Mouse (Mus musculus): ENCODE data around the gene Cct3. TPM values are rescaled to one million over a fixed set of nuclear protein-coding genes. Genes with fewer than 3 reads are reported as not detected.
"Not testable (repeated sequence)": the region's sequence is repeated elsewhere in the genome, so short reads cannot be mapped to it uniquely, and the experiment has no call there.

Gene Cct3
- total RNA-seq, 1 experiment, result 920 TPM

DNA sequence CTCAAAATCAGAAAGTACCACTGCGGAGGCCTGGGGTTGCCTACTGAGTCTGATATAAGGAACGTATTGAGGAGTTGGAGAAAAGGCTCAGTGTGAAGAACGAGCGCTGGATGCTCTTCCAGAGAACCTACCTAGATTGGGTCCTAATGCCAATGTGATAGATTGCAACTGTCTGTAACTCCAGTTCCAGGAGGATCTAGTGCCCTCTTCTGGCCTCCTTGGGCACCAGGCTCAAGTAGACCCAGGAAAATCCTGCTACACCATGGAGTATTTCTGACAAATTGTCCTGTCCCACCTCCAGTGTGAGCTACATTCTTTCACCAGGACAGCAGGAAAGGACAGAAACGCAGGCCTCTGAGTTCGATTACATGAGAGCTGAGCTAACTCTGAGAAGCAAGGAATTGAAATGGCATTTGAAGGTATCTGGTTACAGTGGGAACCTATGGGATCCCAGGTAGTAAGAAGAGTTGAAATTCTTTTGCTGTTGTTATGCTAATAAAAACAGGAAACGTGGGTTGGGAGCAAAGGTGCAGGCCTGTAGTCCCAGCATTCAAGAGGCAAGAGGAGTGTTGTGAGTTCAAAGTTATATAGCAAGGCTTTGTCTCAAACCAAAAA lies 20.3 kb upstream of the Cct3 start:
- Histone ChIP-seq H3K4me3 (ENCODE audit: insufficient read depth in 1 of 2, low read depth in 1 of 2, low read length in 2 of 2, poor library complexity in 1 of 2, severe bottlenecking in 1 of 2) (peak overlapping the region; percentile 14 to 54), H3K4me1 (ENCODE audit: control insufficient read depth in 2 of 2, insufficient read depth in 2 of 2, low read length in 2 of 2, poor library complexity in 1 of 2) (peaks cover 11 to 13% of the 10 kb centered on the region in 2 experiments), H3K9me3 (ENCODE audit: control insufficient read depth, insufficient read depth, low read depth, low read length) (no peaks in the 10 kb centered on the region), H3K9ac (ENCODE audit: insufficient read depth, low read depth, low read length, poor library complexity, severe bottlenecking) (peak overlapping the region; percentile 72), H3K27ac (ENCODE audit: insufficient read depth, low read depth, low read length, poor library complexity, severe bottlenecking) (peak overlapping the region; percentile 96), H3K36me3 (ENCODE audit: control insufficient read depth, insufficient read depth, low read length, poor library complexity, severe bottlenecking) (peaks cover 3% of the 10 kb centered on the region; the same call in 1 of the 2 replicates)
- in situ Hi-C loops (cut with MboI; ENCODE audit: low sequenced_read_pairs in 2 of 2, unreplicated experiment in 2 of 2), result no loop called here
- TF ChIP-seq CHD2 (IDR thresholded peaks at IDR 0.05; ENCODE audit: low read depth, low read length) (peak; percentile 42; the same call in 1 of the 2 replicates), ZC3H11A (IDR thresholded peaks at IDR 0.05; ENCODE audit: borderline replicate concordance, low read depth, low read length) (no peak)
- peak; percentile 71 for DNase-seq (ENCODE audit: low read depth, low spot score)

GRCm38 (mm10) chr3:88280035-88280434 lies 16.9 kb upstream of the Cct3 start:
- Histone ChIP-seq H3K9ac (ENCODE audit: insufficient read depth, low read depth, low read length, poor library complexity, severe bottlenecking) (peak overlapping the region; percentile 54; the same call in 1 of the 2 replicates), H3K9me3 (ENCODE audit: control insufficient read depth, insufficient read depth, low read depth, low read length) (no peaks in the 10 kb centered on the region), H3K36me3 (ENCODE audit: control insufficient read depth, insufficient read depth, low read length, poor library complexity, severe bottlenecking) (peaks cover 2% of the 10 kb centered on the region; the same call in 1 of the 2 replicates), H3K4me1 (ENCODE audit: control insufficient read depth in 2 of 2, insufficient read depth in 2 of 2, low read length in 2 of 2, poor library complexity in 1 of 2) (peaks cover 16 to 20% of the 10 kb centered on the region in 2 experiments), H3K27ac (ENCODE audit: insufficient read depth, low read depth, low read length, poor library complexity, severe bottlenecking) (peak overlapping the region; percentile 92), H3K4me3 (ENCODE audit: insufficient read depth in 1 of 2, low read depth in 1 of 2, low read length in 2 of 2, poor library complexity in 1 of 2, severe bottlenecking in 1 of 2) (peak overlapping the region in 1 of 2 experiments; percentile 45; a peak in 2 of 4 replicates)
- in situ Hi-C loops (cut with MboI; ENCODE audit: low sequenced_read_pairs in 2 of 2, unreplicated experiment in 2 of 2), result no loop called here
- DNase-seq (ENCODE audit: low read depth, low spot score), result no peak
- TF ChIP-seq ZNF384 (IDR thresholded peaks at IDR 0.05; ENCODE audit: low read depth, low read length) (no peak), CHD2 (IDR thresholded peaks at IDR 0.05; ENCODE audit: low read depth, low read length) (peak; percentile 54)

GRCm38 (mm10) chr3:88281141-88281916 lies 15.6 kb upstream of the Cct3 start:
- DNase-seq (ENCODE audit: low read depth, low spot score); H3K36me3 ChIP-seq (ENCODE audit: control insufficient read depth, insufficient read depth, low read length, poor library complexity, severe bottlenecking); H3K9me3 ChIP-seq (ENCODE audit: control insufficient read depth, insufficient read depth, low read depth, low read length); in situ Hi-C loops (cut with MboI; ENCODE audit: low sequenced_read_pairs in 2 of 2, unreplicated experiment in 2 of 2): not testable (repeated sequence)
- H3K4me1 ChIP-seq (ENCODE audit: control insufficient read depth in 2 of 2, insufficient read depth in 2 of 2, low read length in 2 of 2, poor library complexity in 1 of 2), result peaks cover 16 to 20% of the 10 kb centered on the region in 2 experiments
- H3K4me3 ChIP-seq (ENCODE audit: insufficient read depth in 1 of 2, low read depth in 1 of 2, low read length in 2 of 2, poor library complexity in 1 of 2, severe bottlenecking in 1 of 2), result peak overlapping the region; percentile 11 to 40; a peak in 3 of 4 replicates
- H3K9ac ChIP-seq (ENCODE audit: insufficient read depth, low read depth, low read length, poor library complexity, severe bottlenecking), result peak overlapping the region; percentile 45; the same call in 1 of the 2 replicates
- peak overlapping the region; percentile 92 for H3K27ac ChIP-seq (ENCODE audit: insufficient read depth, low read depth, low read length, poor library complexity, severe bottlenecking)

DNA sequence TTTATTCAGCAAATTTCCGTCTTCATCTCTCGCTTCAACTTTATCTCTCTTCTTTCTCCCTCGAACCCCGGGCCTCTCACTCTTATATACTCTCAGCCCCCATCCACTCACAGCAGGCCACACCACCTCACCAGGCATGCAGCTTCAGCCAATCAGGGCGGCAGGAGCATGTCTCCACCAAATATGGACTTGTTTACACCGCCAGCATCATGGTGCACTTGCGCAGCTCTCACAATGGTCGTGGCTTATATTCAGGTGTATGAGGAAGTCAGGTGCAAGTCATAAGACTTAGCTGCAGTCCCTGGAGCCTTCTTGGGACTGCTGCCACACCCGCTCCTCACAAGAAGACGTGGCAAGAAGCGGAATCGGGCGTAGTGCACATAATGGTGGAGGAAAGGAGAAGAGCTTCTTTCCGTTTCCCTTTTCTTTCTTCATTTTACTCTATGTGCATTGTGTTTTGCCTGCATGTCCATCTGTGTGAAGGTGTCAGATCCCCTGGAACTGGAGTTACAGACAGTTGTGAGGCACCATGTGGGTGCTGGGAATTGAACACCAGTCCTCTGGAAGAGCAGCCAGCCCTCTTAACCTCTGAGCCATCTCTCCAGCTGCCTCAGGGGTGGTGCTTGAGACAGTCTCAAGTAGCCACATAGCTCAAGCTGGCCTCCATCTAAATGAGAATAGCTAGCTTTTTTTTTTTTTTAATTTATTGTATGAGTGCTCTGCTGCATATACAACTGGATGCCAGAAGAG lies 11.9 kb upstream of the Cct3 start:
- DNase-seq (ENCODE audit: low read depth, low spot score); H3K36me3 ChIP-seq (ENCODE audit: control insufficient read depth, insufficient read depth, low read length, poor library complexity, severe bottlenecking); H3K4me3 ChIP-seq (ENCODE audit: insufficient read depth in 1 of 2, low read depth in 1 of 2, low read length in 2 of 2, poor library complexity in 1 of 2, severe bottlenecking in 1 of 2); H3K9me3 ChIP-seq (ENCODE audit: control insufficient read depth, insufficient read depth, low read depth, low read length); in situ Hi-C loops (cut with MboI; ENCODE audit: low sequenced_read_pairs in 2 of 2, unreplicated experiment in 2 of 2); H3K9ac ChIP-seq (ENCODE audit: insufficient read depth, low read depth, low read length, poor library complexity, severe bottlenecking): not testable (repeated sequence)
- 0 out of 2 replicates have a peak overlapping the region, but pooled peaks have one; percentile 63 for H3K27ac ChIP-seq (ENCODE audit: insufficient read depth, low read depth, low read length, poor library complexity, severe bottlenecking)
- H3K4me1 ChIP-seq (ENCODE audit: control insufficient read depth in 2 of 2, insufficient read depth in 2 of 2, low read length in 2 of 2, poor library complexity in 1 of 2), result peaks cover 10 to 14% of the 10 kb centered on the region in 2 experiments

- DNase-seq (ENCODE audit: low read depth, low spot score); H3K36me3 ChIP-seq (ENCODE audit: control insufficient read depth, insufficient read depth, low read length, poor library complexity, severe bottlenecking); H3K27ac ChIP-seq (ENCODE audit: insufficient read depth, low read depth, low read length, poor library complexity, severe bottlenecking); H3K9me3 ChIP-seq (ENCODE audit: control insufficient read depth, insufficient read depth, low read depth, low read length); H3K4me3 ChIP-seq (ENCODE audit: insufficient read depth in 1 of 2, low read depth in 1 of 2, low read length in 2 of 2, poor library complexity in 1 of 2, severe bottlenecking in 1 of 2); H3K9ac ChIP-seq (ENCODE audit: insufficient read depth, low read depth, low read length, poor library complexity, severe bottlenecking); in situ Hi-C loops (cut with MboI; ENCODE audit: low sequenced_read_pairs in 2 of 2, unreplicated experiment in 2 of 2): not testable (repeated sequence)
- peaks cover 9 to 13% of the 10 kb centered on the region in 2 experiments for H3K4me1 ChIP-seq (ENCODE audit: control insufficient read depth in 2 of 2, insufficient read depth in 2 of 2, low read length in 2 of 2, poor library complexity in 1 of 2)
- TF ChIP-seq ZNF384 (IDR thresholded peaks at IDR 0.05; ENCODE audit: low read depth, low read length), result peak; percentile 87
These were observed 11.4 kb upstream of the Cct3 start for GRCm38 (mm10) chr3:88285565-88285895.

Measured in ES-E14 (cell line).